Mouse (Mus musculus) ovary, postnatal 36 days (tissue): ENCODE results near the gene Cmbl.

ENCODE experiments used
- DNase-seq: peaks from one replicate; pipeline ENCODE4 v3.0.0; 2022; ENCODE audit warnings: low spot score, mixed read lengths

Gene Cmbl

GRCm38 (mm10) chr15:31627277-31628154 lies 62.3 kb downstream of the Cmbl start:
- no peak for DNase-seq

GRCm38 (mm10) chr15:31628180-31628579 lies 63.0 kb downstream of the Cmbl start:
- no peak for DNase-seq

- DNase-seq: no peak
Observed at GRCm38 (mm10) chr15:31629556-31629955, 64.4 kb downstream of the Cmbl start.

- no peak for DNase-seq
Observed at GRCm38 (mm10) chr15:31631396-31631858, 66.2 kb downstream of the Cmbl start.

GRCm38 (mm10) chr15:31632478-31632877 lies 67.3 kb downstream of the Cmbl start:
- DNase-seq: no peak

GRCm38 (mm10) chr15:31634582-31634981 lies 69.4 kb downstream of the Cmbl start:
- DNase-seq: no peak

- no peak for DNase-seq
Observed at GRCm38 (mm10) chr15:31636091-31636595, 71.0 kb downstream of the Cmbl start.
